Mouse (Mus musculus): Measurements from ENCODE around the gene Ddx6. TPM values are rescaled to one million over a fixed set of nuclear protein-coding genes. Genes with fewer than 3 reads are reported as not detected.
"Not testable (repeated sequence)": the region's sequence is repeated elsewhere in the genome, so short reads cannot be mapped to it uniquely, and the experiment has no call there.

Ddx6 gene
- 122 TPM in 2 replicates for total RNA-seq (2021)
- long read RNA-seq, experiment 1, full-length matches to known transcripts = 1 of 95 reads
- long read RNA-seq, experiment 1, partial matches to known transcripts = 0 of 95 reads
- long read RNA-seq, experiment 1, other reads (novel, unspliced or antisense) = 94 of 95 reads
- long read RNA-seq, experiment 2, full-length matches to known transcripts = 1 of 117 reads
- long read RNA-seq, experiment 2, partial matches to known transcripts = 0 of 117 reads
- long read RNA-seq, experiment 2, other reads (novel, unspliced or antisense) = 116 of 117 reads

DNA sequence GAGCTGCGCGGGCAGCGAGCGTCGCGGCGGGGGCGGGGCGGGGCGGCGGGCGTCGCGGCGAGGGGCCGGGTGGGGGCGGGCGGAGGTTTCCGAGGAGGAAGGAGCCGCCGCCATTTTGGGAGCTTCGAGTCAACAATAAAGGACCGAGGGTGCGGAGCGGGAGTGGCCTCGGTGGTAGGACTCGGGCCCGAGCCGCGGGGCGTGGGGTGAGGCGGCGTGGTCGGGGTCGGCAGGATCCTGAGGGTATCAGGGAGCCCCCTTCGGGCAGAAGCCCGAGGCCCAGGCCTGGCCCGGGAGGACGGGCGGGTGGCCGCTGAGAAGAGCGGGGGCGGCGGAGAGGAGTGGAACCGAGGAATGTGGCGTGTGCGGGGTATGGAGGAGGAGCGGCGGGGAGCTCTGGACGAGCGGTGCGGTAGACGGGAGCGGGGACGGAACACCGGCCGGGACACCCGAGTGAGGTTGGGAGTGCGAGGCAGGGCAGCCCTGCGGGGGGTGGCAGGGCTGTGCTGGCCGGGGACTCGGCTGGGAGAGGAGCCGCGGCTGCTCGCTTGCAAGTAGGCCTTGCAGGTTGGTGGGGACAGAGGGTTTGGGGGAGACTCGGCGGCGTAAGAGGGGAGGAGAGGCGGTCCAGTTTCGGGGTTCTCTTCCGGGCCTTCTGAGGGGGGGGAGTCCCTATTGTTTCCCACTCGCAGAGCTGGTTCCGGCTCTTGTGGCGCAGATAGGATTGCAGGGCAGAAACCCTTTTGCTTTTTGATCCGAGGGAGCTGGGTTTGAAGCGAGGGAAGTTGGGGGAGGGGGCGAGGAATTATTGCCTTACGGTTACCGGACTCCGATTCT is at the start of gene Ddx6:
Gene Ddx6, plus strand, starts transcription at position 114 of the 837 bp plus-strand sequence.
- DNase-seq = peak; percentile 88

GRCm38 (mm10) chr9:44561597-44561996 is 43.1 kb upstream of the Ddx6 start, which contains the start of gene Cxcr5:
Gene Cxcr5 (minus strand): TSS chr9:44561877.
- no peak for DNase-seq

DNA sequence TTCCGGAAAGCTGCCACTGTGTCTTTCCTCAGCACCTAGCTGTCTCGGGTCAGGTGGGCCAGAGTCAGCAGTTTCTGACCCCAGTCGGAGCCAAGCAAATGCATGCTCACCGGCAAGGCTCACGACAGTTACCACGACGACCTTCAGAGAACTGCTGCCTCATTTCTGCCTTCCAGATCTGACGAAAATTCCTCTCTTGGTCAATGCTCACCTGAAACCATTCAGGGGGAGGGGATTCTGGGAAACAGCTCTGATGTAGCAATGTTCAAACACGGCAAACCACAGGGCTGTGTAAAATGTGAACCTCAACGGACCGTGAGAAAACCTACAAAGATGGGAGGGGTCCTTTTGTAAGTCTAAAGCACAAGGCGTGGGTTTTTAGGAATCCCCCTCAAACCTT is 41.8 kb upstream of the Ddx6 start:
- no peak for DNase-seq

GRCm38 (mm10) chr9:44565367-44565766 is 39.3 kb upstream of the Ddx6 start:
- DNase-seq = no peak

DNA sequence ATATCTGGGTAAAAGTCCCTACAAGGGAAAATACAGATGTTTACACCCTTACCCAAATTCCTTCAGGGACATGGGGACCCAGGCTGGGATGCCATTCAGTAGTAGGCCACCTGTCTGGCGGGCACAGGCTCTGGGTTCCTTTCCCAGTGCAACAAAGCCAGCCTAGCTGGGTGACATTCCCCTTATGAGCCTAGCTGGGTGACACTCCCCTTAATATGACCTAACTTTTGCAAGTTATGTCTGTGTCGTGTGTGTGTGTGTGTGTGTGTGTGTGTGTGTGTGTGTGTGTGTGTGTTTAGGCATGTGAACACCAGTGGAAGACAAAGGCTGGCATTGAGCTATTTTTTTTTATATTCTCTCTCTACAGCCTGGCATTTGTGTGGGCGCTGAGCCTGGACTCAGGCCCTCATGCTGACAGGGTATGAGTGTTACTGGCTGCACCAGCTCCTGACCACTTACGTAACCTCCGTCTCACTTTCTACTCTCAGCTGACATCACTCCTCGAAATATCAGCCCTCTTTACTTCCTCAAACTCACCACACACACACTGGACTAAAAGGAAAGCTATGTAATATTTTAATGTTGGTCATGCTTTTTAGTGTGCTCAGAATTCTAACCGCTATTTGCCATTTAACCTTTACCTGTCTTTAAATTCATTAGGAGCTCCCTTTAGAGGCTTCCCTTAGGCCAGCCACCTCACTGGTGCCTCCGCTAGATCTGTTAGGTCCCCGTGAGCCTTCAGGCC is 37.2 kb upstream of the Ddx6 start:
- peak; percentile 21 for DNase-seq

DNA sequence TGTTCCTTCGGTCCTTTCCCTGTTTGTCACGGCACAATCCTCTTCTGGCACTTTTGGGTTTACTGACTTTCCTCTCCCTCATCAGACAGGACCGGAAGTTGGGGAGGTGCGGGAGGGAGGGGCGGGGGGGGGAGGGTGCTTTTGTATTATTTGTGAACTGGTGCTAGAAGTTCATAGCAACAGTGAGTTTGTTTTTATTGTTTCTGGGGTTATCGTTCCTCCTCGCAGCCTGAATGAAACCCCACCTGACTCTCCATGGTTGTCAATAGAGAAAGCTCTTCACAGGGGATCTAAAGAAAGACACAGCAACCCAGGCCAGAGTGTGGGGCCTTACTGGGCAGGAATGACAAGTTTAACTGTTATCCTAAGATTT is 36.6 kb upstream of the Ddx6 start:
- DNase-seq = no peak

DNA sequence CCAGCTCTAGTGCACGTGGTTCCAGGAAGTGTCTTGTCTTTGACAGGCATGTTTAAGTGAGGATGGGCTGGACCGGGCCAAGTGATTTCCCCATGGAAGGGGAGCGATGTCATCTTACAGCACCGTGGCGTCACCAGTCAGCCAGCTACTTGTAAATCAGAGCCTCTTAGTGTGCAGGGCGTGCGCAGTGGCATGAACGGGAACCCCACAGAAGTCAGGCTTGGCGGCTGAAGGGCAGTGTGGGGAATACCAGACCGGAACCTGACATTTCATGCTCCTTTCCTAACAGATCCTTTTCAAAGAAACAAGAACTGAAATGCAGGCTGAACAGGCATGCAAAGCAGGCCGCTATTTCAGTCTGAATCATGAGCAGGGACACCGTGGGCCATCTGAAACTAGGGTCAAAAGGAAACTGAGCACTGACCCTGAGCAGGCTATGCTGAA is 33.7 kb upstream of the Ddx6 start:
- DNase-seq = peak; percentile 17

- DNase-seq = no peak
Observed at GRCm38 (mm10) chr9:44573306-44573705, 31.4 kb upstream of the Ddx6 start.

GRCm38 (mm10) chr9:44575095-44575494 is 29.6 kb upstream of the Ddx6 start:
- no peak for DNase-seq

GRCm38 (mm10) chr9:44576046-44576445 is 28.6 kb upstream of the Ddx6 start:
- DNase-seq = not testable (repeated sequence)

GRCm38 (mm10) chr9:44579392-44579791 is 25.3 kb upstream of the Ddx6 start:
- DNase-seq = peak; percentile 59

DNA sequence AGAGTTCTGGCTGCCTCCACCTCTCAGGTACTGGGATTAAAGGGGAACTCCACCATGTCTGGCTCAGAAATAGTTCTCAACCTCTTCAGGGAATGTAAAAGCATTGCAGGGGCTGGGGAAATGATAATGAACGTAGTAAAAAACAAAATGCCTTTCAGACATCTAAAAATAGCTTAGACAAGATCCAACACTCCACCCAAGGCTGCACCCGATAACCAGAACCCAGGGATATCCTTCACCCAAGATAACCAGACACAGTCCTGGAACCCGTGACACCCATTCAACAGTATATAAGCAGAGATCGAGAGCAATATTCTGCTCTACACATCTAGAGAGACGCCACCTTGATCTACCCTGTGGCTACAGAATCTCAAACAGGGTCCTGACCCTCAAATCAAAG is 24.6 kb upstream of the Ddx6 start:
- DNase-seq = no peak

- no peak for DNase-seq
Observed at GRCm38 (mm10) chr9:44581423-44581822, 23.3 kb upstream of the Ddx6 start.

DNA sequence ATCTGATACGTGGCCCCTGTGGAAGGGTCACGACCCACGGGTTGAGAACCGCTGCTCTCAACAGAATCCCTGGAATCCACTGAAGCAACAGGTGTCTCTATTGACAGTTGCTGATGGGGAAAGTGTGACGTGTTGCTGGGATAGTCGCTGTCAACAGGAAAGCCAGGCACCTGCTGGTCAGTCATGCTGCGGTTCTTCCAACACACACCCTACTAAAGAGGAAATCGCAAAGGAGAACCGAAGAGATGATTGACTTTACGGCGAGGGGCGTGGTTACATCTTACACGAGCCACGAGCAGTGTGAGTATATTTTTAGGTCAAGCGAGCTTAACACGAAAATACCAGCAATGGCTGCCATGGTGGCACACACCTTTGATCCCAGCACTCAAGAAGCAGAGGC is 22.3 kb upstream of the Ddx6 start:
- DNase-seq = peak; percentile 11

DNA sequence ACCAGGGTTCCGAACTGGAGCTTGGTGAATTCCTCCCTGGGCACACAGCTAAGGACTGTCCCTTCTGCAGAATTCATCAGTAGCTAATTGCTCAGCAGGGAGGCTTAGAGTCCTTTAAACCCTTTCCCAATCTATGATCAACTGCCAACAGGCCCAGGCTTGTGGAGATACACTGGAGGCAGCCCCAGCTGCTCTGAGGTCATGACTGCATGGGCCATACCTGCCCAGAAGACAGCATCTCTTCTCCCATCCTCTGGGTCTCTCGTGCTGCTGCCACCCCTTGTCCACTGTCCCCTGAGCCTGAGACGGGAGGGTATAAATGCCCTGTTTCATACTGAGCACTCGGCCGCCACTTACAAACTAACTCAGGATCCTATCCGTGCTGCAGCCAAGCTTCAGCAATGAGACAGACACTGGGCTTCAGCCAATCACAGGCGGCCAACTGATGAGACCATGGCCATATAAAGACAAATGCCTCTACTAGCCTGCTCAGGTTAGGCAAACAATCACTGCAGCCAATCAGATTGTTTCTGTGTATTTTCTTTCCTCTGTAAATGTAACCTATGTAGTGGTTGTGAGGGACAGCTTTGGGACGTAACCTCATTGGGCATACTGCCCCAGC is 17.9 kb upstream of the Ddx6 start:
- no peak for DNase-seq

- no peak for DNase-seq
Observed at GRCm38 (mm10) chr9:44587262-44588160, 17.2 kb upstream of the Ddx6 start.

DNA sequence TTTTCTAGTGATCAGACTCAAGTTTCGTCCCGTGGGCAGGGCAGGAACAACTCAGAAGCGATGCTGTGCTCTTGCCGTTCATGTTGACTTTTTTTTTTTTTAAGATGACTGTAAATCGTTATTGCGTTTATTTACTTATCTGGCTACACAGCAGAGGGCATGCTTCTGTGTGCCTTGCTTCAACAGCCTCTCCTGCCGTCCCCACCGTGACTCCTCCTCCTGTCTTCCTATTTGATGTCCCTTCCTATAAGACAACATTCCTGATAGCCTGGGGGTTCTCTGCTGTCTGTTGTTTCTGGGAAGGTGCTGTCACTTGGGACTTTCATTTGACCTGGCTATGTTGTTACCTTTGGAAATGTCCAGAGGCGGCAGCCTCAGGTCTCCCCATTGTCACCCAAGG is 16.1 kb upstream of the Ddx6 start:
- no peak for DNase-seq

DNA sequence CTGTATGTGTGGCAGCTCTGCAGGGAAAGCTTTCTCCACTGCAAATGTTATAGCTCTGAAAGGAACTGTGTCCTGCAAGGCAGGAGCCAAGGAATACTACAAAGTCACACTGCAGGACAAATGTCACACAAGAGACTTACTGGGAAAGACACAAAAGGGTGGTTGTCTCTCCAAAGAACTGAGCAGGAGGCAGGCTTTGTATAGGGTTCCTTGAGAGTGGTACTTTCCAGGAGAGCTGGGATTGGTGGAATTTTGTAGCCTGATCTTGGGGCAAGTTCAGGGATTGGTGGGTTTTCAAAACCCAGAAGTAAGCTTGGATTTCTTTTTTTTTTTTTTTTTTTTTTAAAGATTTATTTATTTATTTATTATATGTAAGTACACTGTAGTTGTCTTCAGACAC is 15.6 kb upstream of the Ddx6 start:
- no peak for DNase-seq

DNA sequence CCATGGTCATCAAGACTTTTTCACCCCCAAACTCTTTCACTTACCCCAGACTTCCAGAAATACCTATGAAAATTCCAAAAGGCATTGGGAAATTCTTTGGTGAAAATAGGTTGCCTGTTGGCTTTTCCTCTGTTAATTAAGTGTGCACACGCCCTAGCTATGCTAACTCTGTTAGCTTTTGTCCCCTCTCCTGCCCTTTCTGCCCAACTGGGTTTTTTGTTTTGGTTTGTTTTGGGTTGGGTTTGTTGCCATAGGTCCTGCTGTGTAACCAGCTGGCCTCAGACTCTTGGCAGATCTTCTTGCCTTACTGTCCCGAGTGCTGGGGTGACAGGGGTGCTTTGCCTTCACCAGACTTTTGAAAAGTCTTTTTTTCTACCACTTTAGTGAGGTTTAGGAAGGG is 13.7 kb upstream of the Ddx6 start:
- no peak for DNase-seq

GRCm38 (mm10) chr9:44591595-44592188 is 13.0 kb upstream of the Ddx6 start:
- no peak for DNase-seq

DNA sequence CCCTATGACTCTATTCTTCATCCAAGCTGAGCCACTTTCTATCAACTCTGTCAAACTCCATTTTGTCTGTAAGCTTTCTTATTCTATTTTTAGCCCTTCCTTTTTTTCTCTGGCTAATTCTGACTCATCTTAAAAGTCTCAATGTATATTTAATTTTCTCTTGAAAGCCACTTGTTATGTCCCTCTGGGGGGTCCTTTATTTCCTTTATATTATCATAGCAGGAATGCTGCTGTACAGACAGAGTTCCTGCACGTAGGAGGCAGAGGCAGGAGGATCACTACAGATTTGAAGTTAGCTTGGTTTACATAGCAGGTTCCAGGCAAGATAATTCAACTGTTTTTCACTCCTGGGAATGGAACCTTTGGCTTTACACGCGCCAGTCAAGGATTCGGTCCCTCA is 11.5 kb upstream of the Ddx6 start:
- DNase-seq = no peak

Measured in adrenal gland, postnatal 14 days (tissue).